Mouse (Mus musculus): ENCODE data around the gene Tmem120b. TPM values are rescaled to one million over a fixed set of nuclear protein-coding genes. Genes with fewer than 3 reads are reported as not detected.
A peak's percentile ranks its signal among the peaks of the same experiment; 100 is the strongest.

Tmem120b gene
- polyA plus RNA-seq, 1 experiment from 2014 or later: 26.1 TPM

GRCm38 (mm10) chr5:123134186-123134874 lies 66.1 kb downstream of the Tmem120b start:
- H3K27ac ChIP-seq (ENCODE audit: low read length): peak overlapping the region; percentile 100
- H3K9ac ChIP-seq (ENCODE audit: low read depth, low read length): peak overlapping the region; percentile 10
- H3K9me3 ChIP-seq (replicated peaks; ENCODE audit: control insufficient read depth, low read length): no peaks in the 10 kb centered on the region
- H3K4me1 ChIP-seq (ENCODE audit: control insufficient read depth, low read depth, low read length): peaks cover 74% of the 10 kb centered on the region
- peaks cover 12% of the 10 kb centered on the region for H3K36me3 ChIP-seq (ENCODE audit: control insufficient read depth, insufficient read depth)
- H3K4me2 ChIP-seq (ENCODE audit: low read depth, low read length): peak overlapping the region; percentile 98
- no peak for ATAC-seq (ENCODE audit: low read depth)
- H3K27me3 ChIP-seq (ENCODE audit: control insufficient read depth, insufficient read depth, low read depth, low read length): 0 out of 2 replicates have a peak, but pooled peaks cover 5% of the 10 kb centered on the region
- WGBS (ENCODE audit: insufficient replicate concordance): 42% methylated on average over 13 of the region's 13 CpGs
- H3K4me3 ChIP-seq (ENCODE audit: low read depth, low read length): peak overlapping the region; percentile 85

DNA sequence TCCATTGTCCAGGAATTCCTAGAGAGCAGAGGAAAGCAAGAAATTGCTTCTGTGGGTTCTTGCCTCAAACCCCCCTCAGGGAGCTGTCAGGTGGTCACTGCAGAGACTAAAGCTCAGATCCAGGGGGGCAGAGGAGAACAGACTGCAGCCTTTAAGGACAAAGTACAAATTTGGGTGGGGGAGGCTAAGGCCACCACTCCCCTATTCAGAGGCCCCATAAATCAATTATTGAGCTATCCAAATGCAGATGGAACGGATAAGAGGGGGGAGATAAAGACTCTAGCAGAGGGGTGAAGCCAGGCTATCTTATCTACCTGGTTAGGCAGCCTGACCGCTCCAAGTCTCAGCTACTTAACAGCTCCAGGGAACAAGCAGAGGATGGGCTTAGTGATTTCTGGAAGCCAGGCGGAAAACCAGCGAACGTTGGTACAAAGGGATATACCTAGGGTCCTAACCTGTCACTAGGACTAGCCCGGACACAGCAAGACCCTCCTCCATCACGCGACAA lies 66.7 kb downstream of the Tmem120b start:
- Histone ChIP-seq H3K9me3 (replicated peaks; ENCODE audit: control insufficient read depth, low read length) (no peaks in the 10 kb centered on the region), H3K4me1 (ENCODE audit: control insufficient read depth, low read depth, low read length) (peaks cover 76% of the 10 kb centered on the region), H3K36me3 (ENCODE audit: control insufficient read depth, insufficient read depth) (peaks cover 12% of the 10 kb centered on the region), H3K27ac (ENCODE audit: low read length) (peak overlapping the region; percentile 100), H3K4me2 (ENCODE audit: low read depth, low read length) (peak overlapping the region; percentile 98), H3K9ac (ENCODE audit: low read depth, low read length) (peak overlapping the region; percentile 100), H3K4me3 (ENCODE audit: low read depth, low read length) (peak overlapping the region; percentile 85), H3K27me3 (ENCODE audit: control insufficient read depth, insufficient read depth, low read depth, low read length) (0 out of 2 replicates have a peak, but pooled peaks cover 5% of the 10 kb centered on the region)
- 46% methylated on average over 8 of the region's 8 CpGs for WGBS (ENCODE audit: insufficient replicate concordance)
- ATAC-seq (ENCODE audit: low read depth): no peak

GRCm38 (mm10) chr5:123135471-123136360 lies 67.5 kb downstream of the Tmem120b start:
- peaks cover 76% of the 10 kb centered on the region for H3K4me1 ChIP-seq (ENCODE audit: control insufficient read depth, low read depth, low read length)
- 9% methylated on average over 30 of the region's 30 CpGs for WGBS (ENCODE audit: insufficient replicate concordance)
- ATAC-seq (ENCODE audit: low read depth): peak; percentile 47

GRCm38 (mm10) chr5:123136361-123137043 lies 68.3 kb downstream of the Tmem120b start:
- WGBS (ENCODE audit: insufficient replicate concordance): under 1% methylated on average over 13 of the region's 13 CpGs
- H3K4me1 ChIP-seq (ENCODE audit: control insufficient read depth, low read depth, low read length): peaks cover 72% of the 10 kb centered on the region

More at GRCm38 (mm10) chr5:123135471-123136360, 67.5 kb downstream of the Tmem120b start:
- H3K9me3 ChIP-seq (replicated peaks; ENCODE audit: control insufficient read depth, low read length): no peaks in the 10 kb centered on the region
- 0 out of 2 replicates have a peak, but pooled peaks cover 5% of the 10 kb centered on the region for H3K27me3 ChIP-seq (ENCODE audit: control insufficient read depth, insufficient read depth, low read depth, low read length)
- H3K4me2 ChIP-seq (ENCODE audit: low read depth, low read length): peak overlapping the region; percentile 98
- H3K36me3 ChIP-seq (ENCODE audit: control insufficient read depth, insufficient read depth): peaks cover 12% of the 10 kb centered on the region
- peak overlapping the region; percentile 85 for H3K4me3 ChIP-seq (ENCODE audit: low read depth, low read length)
- H3K9ac ChIP-seq (ENCODE audit: low read depth, low read length): peak overlapping the region; percentile 100
- H3K27ac ChIP-seq (ENCODE audit: low read length): peak overlapping the region; percentile 100

DNA sequence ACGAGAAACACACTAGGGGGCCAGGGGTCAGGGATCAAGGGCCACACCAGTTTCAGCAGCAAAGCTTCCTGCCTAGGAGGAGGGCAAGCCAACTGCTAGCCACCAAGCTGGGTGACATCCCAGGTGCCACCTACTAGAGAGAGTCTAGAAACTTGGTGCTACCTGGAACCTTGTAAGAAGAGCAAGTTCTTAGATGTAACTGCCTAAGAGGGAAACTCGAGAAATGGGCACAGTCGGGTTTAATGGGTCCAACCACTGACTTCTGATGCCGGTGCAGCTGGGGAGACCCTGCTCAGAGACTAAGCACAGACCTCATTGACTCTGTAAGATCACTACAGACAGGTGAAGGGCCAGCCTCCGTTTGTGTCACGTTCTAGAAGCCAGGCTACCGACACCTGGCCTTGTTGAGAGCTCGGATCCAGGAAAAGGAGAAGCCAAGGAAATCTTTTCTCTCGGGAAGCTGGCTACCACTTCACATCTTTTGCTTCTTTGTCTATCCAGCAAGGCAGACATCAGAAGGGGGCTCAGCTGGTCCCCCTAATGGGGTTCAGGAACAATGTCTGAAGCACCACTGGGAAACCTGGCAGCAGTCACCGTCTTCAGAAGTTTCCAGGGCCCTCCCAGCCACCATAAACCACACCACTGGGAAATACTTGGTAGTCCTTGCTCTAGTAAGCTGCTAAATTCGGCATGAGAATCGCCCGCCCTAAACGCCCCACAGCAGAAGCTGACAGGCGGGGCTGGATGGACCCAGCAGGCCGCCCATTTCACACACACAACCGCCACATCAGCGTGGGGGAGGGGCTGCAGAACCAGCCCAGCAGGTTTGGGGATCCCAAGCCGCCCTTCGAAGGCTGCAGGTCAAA lies 69.1 kb downstream of the Tmem120b start:
- H3K27ac ChIP-seq (ENCODE audit: low read length): peak overlapping the region; percentile 100
- peaks cover 64% of the 10 kb centered on the region for H3K4me1 ChIP-seq (ENCODE audit: control insufficient read depth, low read depth, low read length)
- peak overlapping the region; percentile 85 for H3K4me3 ChIP-seq (ENCODE audit: low read depth, low read length)
- H3K36me3 ChIP-seq (ENCODE audit: control insufficient read depth, insufficient read depth): peaks cover 12% of the 10 kb centered on the region
- H3K27me3 ChIP-seq (ENCODE audit: control insufficient read depth, insufficient read depth, low read depth, low read length): no peaks in the 10 kb centered on the region
- peak overlapping the region; percentile 98 for H3K4me2 ChIP-seq (ENCODE audit: low read depth, low read length)
- peak; percentile 12 for ATAC-seq (ENCODE audit: low read depth)
- no peaks in the 10 kb centered on the region for H3K9me3 ChIP-seq (replicated peaks; ENCODE audit: control insufficient read depth, low read length)
- 4% methylated on average over 20 of the region's 20 CpGs for WGBS (ENCODE audit: insufficient replicate concordance)
- H3K9ac ChIP-seq (ENCODE audit: low read depth, low read length): peak overlapping the region; percentile 100

More at GRCm38 (mm10) chr5:123136361-123137043, 68.3 kb downstream of the Tmem120b start:
- Histone ChIP-seq H3K27ac (ENCODE audit: low read length) (peak overlapping the region; percentile 100), H3K9ac (ENCODE audit: low read depth, low read length) (peak overlapping the region; percentile 100), H3K36me3 (ENCODE audit: control insufficient read depth, insufficient read depth) (peaks cover 12% of the 10 kb centered on the region), H3K27me3 (ENCODE audit: control insufficient read depth, insufficient read depth, low read depth, low read length) (0 out of 2 replicates have a peak, but pooled peaks cover 2% of the 10 kb centered on the region), H3K4me3 (ENCODE audit: low read depth, low read length) (peak overlapping the region; percentile 85), H3K9me3 (replicated peaks; ENCODE audit: control insufficient read depth, low read length) (no peaks in the 10 kb centered on the region), H3K4me2 (ENCODE audit: low read depth, low read length) (peak overlapping the region; percentile 98)
- ATAC-seq (ENCODE audit: low read depth): peak; percentile 62

GRCm38 (mm10) chr5:123137910-123138229 lies 69.7 kb downstream of the Tmem120b start:
- peak overlapping the region; percentile 100 for H3K9ac ChIP-seq (ENCODE audit: low read depth, low read length)
- WGBS (ENCODE audit: insufficient replicate concordance): 4% methylated on average over 6 of the region's 6 CpGs
- H3K27me3 ChIP-seq (ENCODE audit: control insufficient read depth, insufficient read depth, low read depth, low read length): no peaks in the 10 kb centered on the region
- peaks cover 58% of the 10 kb centered on the region for H3K4me1 ChIP-seq (ENCODE audit: control insufficient read depth, low read depth, low read length)
- peaks cover 12% of the 10 kb centered on the region for H3K36me3 ChIP-seq (ENCODE audit: control insufficient read depth, insufficient read depth)
- peak overlapping the region; percentile 100 for H3K27ac ChIP-seq (ENCODE audit: low read length)
- peak overlapping the region; percentile 85 for H3K4me3 ChIP-seq (ENCODE audit: low read depth, low read length)
- peak overlapping the region; percentile 98 for H3K4me2 ChIP-seq (ENCODE audit: low read depth, low read length)
- no peak for ATAC-seq (ENCODE audit: low read depth)
- H3K9me3 ChIP-seq (replicated peaks; ENCODE audit: control insufficient read depth, low read length): no peaks in the 10 kb centered on the region

GRCm38 (mm10) chr5:123138230-123138911 lies 70.2 kb downstream of the Tmem120b start:
- peak overlapping the region; percentile 98 for H3K4me2 ChIP-seq (ENCODE audit: low read depth, low read length)
- no peaks in the 10 kb centered on the region for H3K27me3 ChIP-seq (ENCODE audit: control insufficient read depth, insufficient read depth, low read depth, low read length)
- H3K4me1 ChIP-seq (ENCODE audit: control insufficient read depth, low read depth, low read length): peaks cover 58% of the 10 kb centered on the region
- ATAC-seq (ENCODE audit: low read depth): peak; percentile 37
- peak overlapping the region; percentile 100 for H3K9ac ChIP-seq (ENCODE audit: low read depth, low read length)
- peaks cover 12% of the 10 kb centered on the region for H3K36me3 ChIP-seq (ENCODE audit: control insufficient read depth, insufficient read depth)
- peak overlapping the region; percentile 100 for H3K27ac ChIP-seq (ENCODE audit: low read length)
- H3K9me3 ChIP-seq (replicated peaks; ENCODE audit: control insufficient read depth, low read length): no peaks in the 10 kb centered on the region
- peak overlapping the region; percentile 85 for H3K4me3 ChIP-seq (ENCODE audit: low read depth, low read length)
- under 1% methylated on average over 40 of the region's 40 CpGs for WGBS (ENCODE audit: insufficient replicate concordance)
